Mouse (Mus musculus) stomach, postnatal 0 days (tissue): ENCODE data around the gene Eng. TPM values are rescaled to one million over a fixed set of nuclear protein-coding genes. Genes with fewer than 3 reads are reported as not detected.

Experiments
- ATAC-seq: fragments of 200-750 bp; cut with Nextera tagmentation; 2 replicates; pipeline ENCODE4 v1.8.0; 2017; ENCODE audit not compliant: low FRiP score, low TSS enrichment
- DNase-seq: peaks from one replicate; pipeline ENCODE4 v3.0.0-alpha.2; 2016; ENCODE audit warnings: low spot score
- H3K27ac ChIP-seq: fragments of 300-500 bp; sonication (generic); replicated peaks from 2 replicates; pipeline ENCODE4 v1.5.1; 2014; ENCODE audit warnings: mild to moderate bottlenecking, control low read depth
- H3K27me3 ChIP-seq: fragments of 300-500 bp; sonication (generic); 2 replicates; pipeline ENCODE4 v1.6.1; 2014; ENCODE audit warnings: low read length; ENCODE audit not compliant: control insufficient read depth, insufficient read depth
- H3K36me3 ChIP-seq: fragments of 300-500 bp; sonication (generic); 2 replicates; pipeline ENCODE4 v1.6.1; 2014; ENCODE audit warnings: low read length, mixed read lengths; ENCODE audit not compliant: control insufficient read depth, insufficient read depth
- H3K4me1 ChIP-seq: fragments of 300-500 bp; sonication (generic); replicated peaks from 2 replicates; pipeline ENCODE4 v1.6.1; 2014; ENCODE audit warnings: antibody characterized with exemption; ENCODE audit not compliant: control insufficient read depth, insufficient read depth
- H3K4me2 ChIP-seq: fragments of 300-500 bp; sonication (generic); replicated peaks from 2 replicates; pipeline ENCODE4 v1.6.1; 2014; ENCODE audit warnings: low read depth, mild to moderate bottlenecking, control low read depth, moderate library complexity
- H3K4me3 ChIP-seq: fragments of 300-500 bp; sonication (generic); 2 replicates; pipeline ENCODE4 v1.5.1; 2014; ENCODE audit warnings: low read depth, low read length, control low read depth
- H3K9ac ChIP-seq: fragments of 300-500 bp; sonication (generic); 2 replicates; pipeline ENCODE4 v1.6.1; 2014; ENCODE audit warnings: mild to moderate bottlenecking, low read length, control low read depth, mixed read lengths
- H3K9me3 ChIP-seq: fragments of 300-500 bp; sonication (generic); 2 replicates; pipeline ENCODE4 v1.6.1; 2016; ENCODE audit warnings: low read length; ENCODE audit not compliant: control insufficient read depth
- CTCF ChIP-seq: IDR thresholded peaks from 2 replicates; pipeline ENCODE4 v1.5.1; 2016; ENCODE audit warnings: antibody characterized with exemption, low read depth, mild to moderate bottlenecking, moderate library complexity
- EP300 ChIP-seq: optimal IDR thresholded peaks from 2 replicates; pipeline ENCODE3; 2016; ENCODE audit warnings: antibody characterized with exemption
- whole genome bisulfite sequencing: fragments of 180-500 bp; shearing (Covaris S2); extraction: QIAGEN DNeasy Blood & Tissue Kit; methylation state at CpG from one replicate; pipeline ENCODE4 v1.1.7; 2014; 5-methylcytosine and 5-hydroxymethylcytosine counted together
- polyA plus RNA-seq: library from polyadenylated mRNA; unstranded; fragments of >200 nt; fragmentation: Nextera tagmentation; extraction: Ambion mirVana; gene quantifications from 2 replicates; pipeline ENCODE4 v1.2.1, GENCODE M21; 2015

The Eng gene
- polyA plus RNA-seq, 1 experiment from 2014 or later, result 23.0 TPM

DNA sequence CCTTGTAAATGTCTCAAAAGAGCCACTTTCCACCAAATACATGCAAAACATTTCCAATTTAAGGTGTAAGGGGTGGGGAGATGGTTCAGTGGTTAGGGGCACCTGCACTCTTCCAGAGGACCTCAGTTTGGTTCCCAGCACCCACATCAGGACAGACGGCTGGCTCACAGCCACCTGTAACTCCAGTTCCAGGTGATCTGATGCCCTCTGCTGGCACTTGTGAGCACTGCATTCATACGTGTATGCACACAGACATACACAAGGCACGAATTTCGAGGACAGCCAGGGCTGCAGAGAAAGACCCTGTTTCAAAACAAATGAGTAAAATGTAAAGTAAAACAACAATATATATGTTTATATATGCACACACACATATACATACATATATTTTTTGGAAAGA lies 28.8 kb upstream of the Eng start:
- no peak overlapping the region for H3K4me2 ChIP-seq
- no peaks in the 10 kb centered on the region for H3K27me3 ChIP-seq
- WGBS, result 95% methylated on average over 4 of the region's 4 CpGs
- H3K9ac ChIP-seq, result no peak overlapping the region
- ATAC-seq, result no peak
- no peak overlapping the region for H3K4me3 ChIP-seq
- H3K27ac ChIP-seq, result no peak overlapping the region
- H3K36me3 ChIP-seq, result no peaks in the 10 kb centered on the region
- DNase-seq, result no peak
- peak; percentile 57 for TF ChIP-seq CTCF
- TF ChIP-seq EP300, result no peak
- H3K4me1 ChIP-seq, result peaks cover 13% of the 10 kb centered on the region
- no peaks in the 10 kb centered on the region for H3K9me3 ChIP-seq

DNA sequence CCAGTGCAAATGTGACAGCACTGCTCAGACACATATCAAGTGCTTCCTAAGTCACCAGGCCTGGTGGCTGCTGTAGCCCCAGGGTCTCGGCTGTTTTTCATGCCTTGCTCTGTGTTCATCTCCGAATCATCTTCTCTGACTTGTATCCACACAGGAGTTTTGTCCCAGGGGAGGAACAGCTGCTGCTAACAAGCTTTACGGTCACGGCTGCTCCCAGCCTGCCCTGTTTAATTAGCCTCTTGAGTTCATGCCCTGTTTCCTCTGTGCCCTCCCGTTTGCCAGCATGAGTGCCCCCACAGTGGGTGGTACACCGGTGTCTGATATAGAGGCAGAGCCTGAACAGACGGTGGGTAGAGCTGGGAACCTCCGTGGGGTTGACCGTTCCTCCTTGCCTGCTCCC lies 28.3 kb upstream of the Eng start:
- Histone ChIP-seq H3K9ac (no peak overlapping the region), H3K36me3 (no peaks in the 10 kb centered on the region), H3K27ac (no peak overlapping the region), H3K4me3 (no peak overlapping the region), H3K9me3 (no peaks in the 10 kb centered on the region), H3K27me3 (no peaks in the 10 kb centered on the region), H3K4me2 (no peak overlapping the region), H3K4me1 (peaks cover 13% of the 10 kb centered on the region)
- DNase-seq, result no peak
- 88% methylated on average over 9 of the region's 9 CpGs for WGBS
- TF ChIP-seq CTCF, result no peak
- TF ChIP-seq EP300, result no peak
- no peak for ATAC-seq

DNA sequence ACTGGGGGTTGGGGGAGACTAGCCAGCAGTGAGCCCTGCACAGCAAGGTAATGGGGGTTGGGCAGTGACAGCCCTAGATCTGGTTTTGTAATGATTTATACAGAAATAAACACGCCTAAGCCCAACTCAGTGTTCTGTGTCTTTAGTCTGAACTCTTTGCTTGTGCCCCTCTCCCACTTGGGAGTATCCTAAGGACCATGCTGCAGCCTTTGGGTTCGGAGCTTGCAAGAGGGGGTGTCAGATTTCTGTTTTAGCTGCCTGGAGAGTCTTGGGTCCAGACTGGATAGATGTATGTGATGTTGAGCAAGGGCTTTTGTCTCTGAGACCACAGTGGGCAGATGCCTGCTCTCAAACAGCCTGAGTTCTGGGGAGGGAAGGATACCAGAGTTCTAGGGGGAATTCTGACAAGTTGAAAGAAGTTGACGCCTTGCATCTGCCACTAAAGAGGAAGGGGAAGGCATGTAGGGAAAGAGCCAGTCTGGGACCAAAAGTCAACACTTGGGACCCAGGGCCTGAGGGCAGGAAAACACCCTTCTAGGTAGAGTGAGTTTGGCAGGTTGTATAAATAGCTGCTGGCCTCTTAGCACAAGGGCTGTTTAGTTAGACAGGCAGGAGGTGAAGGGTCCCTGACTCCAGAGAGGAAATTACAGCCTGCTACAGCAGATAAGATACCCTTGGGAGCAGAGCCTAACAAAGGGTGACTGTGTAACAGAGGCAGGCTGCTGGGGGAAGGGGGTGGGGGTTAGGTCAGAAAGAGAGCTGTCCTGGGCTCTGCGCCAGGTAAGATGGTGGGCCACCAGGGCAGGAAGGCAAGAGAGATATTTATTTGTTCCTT lies 25.5 kb upstream of the Eng start:
- H3K27ac ChIP-seq, result peak overlapping the region; percentile 75
- DNase-seq, result peak; percentile 53
- TF ChIP-seq EP300 (no peak), CTCF (no peak)
- 0 out of 2 replicates have a peak overlapping the region, but pooled peaks have one; percentile 14 for H3K4me2 ChIP-seq
- peaks cover 16% of the 10 kb centered on the region for H3K4me1 ChIP-seq
- no peaks in the 10 kb centered on the region for H3K36me3 ChIP-seq
- H3K9ac ChIP-seq, result peak overlapping the region; percentile 23; the same call in 1 of the 2 replicates
- H3K9me3 ChIP-seq, result no peaks in the 10 kb centered on the region
- ATAC-seq, result peak; percentile 33
- H3K4me3 ChIP-seq, result no peak overlapping the region
- no peaks in the 10 kb centered on the region for H3K27me3 ChIP-seq
- WGBS, result 23% methylated on average over 4 of the region's 4 CpGs

DNA sequence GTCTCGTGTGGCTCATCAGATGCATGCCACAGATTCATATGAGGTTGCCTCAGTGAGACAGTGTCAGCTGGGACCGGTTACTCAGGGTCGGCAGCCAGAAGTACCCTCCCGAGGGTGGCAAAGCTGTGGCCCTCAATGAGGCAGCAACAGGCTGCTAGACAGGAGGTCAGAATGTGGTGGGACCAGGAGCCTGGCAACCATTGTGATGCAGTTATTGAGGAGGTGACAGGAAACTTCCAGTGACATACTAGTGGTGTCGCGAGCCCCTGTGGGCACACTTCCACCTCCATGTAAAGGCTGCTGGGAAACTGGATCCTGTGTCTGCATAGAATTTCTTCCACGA lies 24.9 kb upstream of the Eng start, which contains the start of gene Ak1:
Gene Ak1, plus strand, starts transcription at position 242 of the 343 bp plus-strand sequence.
- DNase-seq (no peak), ATAC-seq (no peak)
- Histone ChIP-seq H3K4me1 (peaks cover 17% of the 10 kb centered on the region), H3K4me3 (no peak within 1 kb of the TSS), H3K9me3 (no peaks in the 10 kb centered on the region), H3K27ac (peak within 1 kb of the TSS; percentile 75), H3K27me3 (no peaks in the 10 kb centered on the region), H3K4me2 (0 out of 2 replicates have a peak within 1 kb of the TSS, but pooled peaks have one; percentile 14), H3K9ac (no peak within 1 kb of the TSS; the same call in 1 of the 2 replicates), H3K36me3 (no peaks in the 10 kb centered on the region)
- no peak for TF ChIP-seq CTCF
- TF ChIP-seq EP300, result no peak
- WGBS, result 25% methylated on average over 7 of the region's 7 CpGs

DNA sequence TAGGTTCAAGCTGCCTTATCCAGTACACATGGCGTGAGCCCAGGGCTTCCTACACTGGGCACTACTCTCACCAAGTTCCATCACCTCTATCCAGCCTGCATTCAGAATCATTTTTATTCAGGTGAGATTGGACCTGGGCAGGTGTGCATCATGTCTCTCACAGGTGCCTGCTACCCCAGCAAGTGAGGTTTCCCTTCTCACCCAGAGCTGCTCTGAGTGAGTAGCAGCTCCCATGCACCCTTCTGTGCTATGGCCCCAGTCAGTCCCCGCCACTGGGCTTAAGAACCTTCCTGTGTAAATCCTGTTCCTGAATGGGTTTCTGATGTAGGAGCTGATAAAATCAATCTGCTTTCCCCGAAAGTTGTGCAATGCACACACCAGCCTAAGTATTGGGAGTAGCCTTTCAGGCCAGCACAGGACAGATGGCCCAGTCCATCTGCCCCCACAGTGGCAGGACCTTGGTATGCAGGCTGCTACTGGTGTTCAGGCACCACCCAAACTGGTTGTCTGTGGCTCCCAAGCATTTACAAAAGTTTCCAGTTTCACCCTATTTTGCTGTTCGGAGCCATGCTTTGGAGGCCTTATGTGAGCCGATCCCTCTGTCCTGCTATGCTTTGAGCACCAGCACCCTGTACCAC lies 22.2 kb upstream of the Eng start:
- Histone ChIP-seq H3K4me1 (peaks cover 22% of the 10 kb centered on the region), H3K4me3 (no peak overlapping the region), H3K36me3 (no peaks in the 10 kb centered on the region), H3K27me3 (no peaks in the 10 kb centered on the region), H3K9ac (no peak overlapping the region), H3K9me3 (no peaks in the 10 kb centered on the region), H3K4me2 (no peak overlapping the region), H3K27ac (peak overlapping the region; percentile 18; the same call in 1 of the 2 replicates)
- DNase-seq (no peak), ATAC-seq (no peak)
- TF ChIP-seq CTCF (no peak), EP300 (no peak)
- WGBS, result 61% methylated on average over 5 of the region's 5 CpGs
